Mouse (Mus musculus) 3T3-L1 (cell line): ENCODE results near the gene Olfr196.
"Not testable (repeated sequence)": the region's sequence is repeated elsewhere in the genome, so short reads cannot be mapped to it uniquely, and the experiment has no call there.

Experiments
- DNase-seq: peaks from one replicate; pipeline ENCODE4 v3.0.0-alpha.2; 2015; ENCODE audit warnings: low read depth, low spot score

Olfr196 gene

GRCm38 (mm10) chr16:59170354-59170753 is at the start of gene Olfr196:
Olfr196 (minus strand) TSS chr16:59170454.
- DNase-seq = no peak

- not testable (repeated sequence) for DNase-seq
Observed at GRCm38 (mm10) chr16:59219667-59220066, 49.4 kb upstream of the Olfr196 start, which contains the start of gene Olfr199. Olfr199 (minus strand) TSS chr16:59219767.

- not testable (repeated sequence) for DNase-seq
Observed at GRCm38 (mm10) chr16:59217861-59218260, 47.6 kb upstream of the Olfr196 start.

- not testable (repeated sequence) for DNase-seq
Observed at GRCm38 (mm10) chr16:59203433-59203832, 33.2 kb upstream of the Olfr196 start, which contains the start of gene Olfr198. Olfr198 (minus strand) TSS chr16:59203533.

GRCm38 (mm10) chr16:59151996-59152395 is 18.3 kb downstream of the Olfr196 start:
- no peak for DNase-seq

GRCm38 (mm10) chr16:59146746-59147145 is 23.5 kb downstream of the Olfr196 start, which contains the start of gene Olfr195:
Olfr195 (plus strand) TSS chr16:59147046.
- DNase-seq = no peak

- no peak for DNase-seq
Observed at GRCm38 (mm10) chr16:59141105-59141504, 29.1 kb downstream of the Olfr196 start.

GRCm38 (mm10) chr16:59130740-59131139 is 39.5 kb downstream of the Olfr196 start:
- no peak for DNase-seq

- DNase-seq = no peak
Observed at GRCm38 (mm10) chr16:59120969-59121368, 49.3 kb downstream of the Olfr196 start, which contains the start of gene Olfr194. Olfr194 (minus strand) TSS chr16:59121069.
